Mouse (Mus musculus) bone marrow, adult 2 months (tissue): ENCODE data around the gene Retreg3. TPM values are rescaled to one million over a fixed set of nuclear protein-coding genes. Genes with fewer than 3 reads are reported as not detected.
A peak's percentile ranks its signal among the peaks of the same experiment; 100 is the strongest.

ENCODE experiments used
- H3K27ac ChIP-seq: fragments of 200-500 bp; 2 replicates; pipeline ENCODE4 v1.5.1; 2012; ENCODE audit warnings: low read depth, mild to moderate bottlenecking, control low read depth, inconsistent platforms, low read length; ENCODE audit not compliant: control insufficient read depth, poor library complexity, insufficient read depth
- H3K4me1 ChIP-seq: fragments of 200-500 bp; 2 replicates; pipeline ENCODE4 v1.6.1; 2011; ENCODE audit warnings: low read length; ENCODE audit not compliant: control insufficient read depth, insufficient read depth
- H3K4me3 ChIP-seq: fragments of 200-500 bp; replicated peaks from 2 replicates; pipeline ENCODE3; 2011; ENCODE audit warnings: mild to moderate bottlenecking, low read depth, low read length, control low read depth; ENCODE audit not compliant: control insufficient read depth
- CTCF ChIP-seq: fragments of 200-500 bp; IDR thresholded peaks from 2 replicates; pipeline ENCODE4 v1.5.1; 2011; ENCODE audit warnings: low read length, control low read depth; ENCODE audit not compliant: control insufficient read depth, insufficient read depth
- POLR2A ChIP-seq: fragments of 200-500 bp; IDR thresholded peaks from 2 replicates; pipeline ENCODE4 v1.6.1; 2011; ENCODE audit warnings: low read depth, mild to moderate bottlenecking, control low read depth, low read length, borderline replicate concordance; ENCODE audit not compliant: control insufficient read depth
- WGBS: fragments of 180-500 bp; shearing (Covaris S2); methylation state at CpG from one replicate; pipeline ENCODE4 v1.1.7; 2018; 5-methylcytosine and 5-hydroxymethylcytosine counted together
- polyA plus RNA-seq: library from polyadenylated mRNA; stranded (reverse); fragments of >200 nt; gene quantifications from 2 replicates; pipeline ENCODE4 v1.2.4, GENCODE M21; 2011; ENCODE audit warnings: low replicate concordance; ENCODE audit not compliant: missing spikeins, insufficient read depth, insufficient read length

Gene Retreg3
- polyA plus RNA-seq, 1 experiment, result 49.4 TPM

DNA sequence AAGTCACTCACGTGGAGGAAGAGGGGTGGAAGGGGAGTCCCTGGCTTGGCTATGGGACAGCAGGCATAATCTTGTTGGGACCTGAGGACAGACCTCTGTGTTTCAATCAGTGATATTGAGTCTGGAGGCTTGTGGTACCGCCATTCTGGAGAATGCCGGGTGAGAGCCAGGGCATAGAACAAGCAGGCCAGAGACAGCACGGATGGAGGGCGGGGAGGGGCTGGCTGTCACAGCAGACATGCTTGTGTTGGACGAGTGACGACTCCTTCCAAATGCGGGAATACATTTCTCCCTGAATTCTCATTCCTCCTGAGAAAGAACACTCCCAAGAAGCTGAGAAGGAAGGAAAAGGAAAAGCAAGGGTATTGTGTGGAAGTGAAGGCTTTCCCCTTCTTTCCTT lies 68.1 kb downstream of the Retreg3 start:
- TF ChIP-seq CTCF (no peak), POLR2A (no peak)
- H3K4me1 ChIP-seq, result peaks cover 4% of the 10 kb centered on the region
- H3K4me3 ChIP-seq, result no peak overlapping the region
- 87% methylated on average over 8 of the region's 8 CpGs for WGBS
- H3K27ac ChIP-seq, result no peak overlapping the region; the same call in 1 of the 2 replicates

DNA sequence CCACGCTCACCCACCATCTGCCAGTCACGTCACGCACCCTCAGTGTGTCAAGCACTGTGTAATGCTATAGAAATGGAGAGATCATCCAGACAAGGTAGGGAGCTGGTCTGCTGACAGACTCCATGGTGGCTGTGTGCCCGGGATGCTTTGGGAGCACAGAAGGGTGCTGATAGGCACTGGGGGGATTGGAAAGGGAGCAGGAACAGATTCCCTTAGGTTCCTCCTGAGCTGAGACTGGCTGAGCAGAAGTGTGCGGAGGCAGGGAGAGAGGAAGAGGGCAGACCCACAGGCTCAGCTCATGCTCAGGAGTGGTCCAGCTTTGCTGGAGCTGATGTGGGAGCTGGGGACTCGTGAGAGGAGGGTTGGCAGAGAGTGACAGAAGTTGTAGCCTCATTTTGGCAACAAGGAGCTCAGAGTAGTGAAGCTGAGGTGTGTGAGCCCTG lies 68.6 kb downstream of the Retreg3 start:
- Histone ChIP-seq H3K27ac (peak overlapping the region; percentile 32; the same call in 1 of the 2 replicates), H3K4me1 (peaks cover 4% of the 10 kb centered on the region), H3K4me3 (no peak overlapping the region)
- WGBS, result 90% methylated on average over 6 of the region's 6 CpGs
- TF ChIP-seq CTCF (no peak), POLR2A (no peak)

DNA sequence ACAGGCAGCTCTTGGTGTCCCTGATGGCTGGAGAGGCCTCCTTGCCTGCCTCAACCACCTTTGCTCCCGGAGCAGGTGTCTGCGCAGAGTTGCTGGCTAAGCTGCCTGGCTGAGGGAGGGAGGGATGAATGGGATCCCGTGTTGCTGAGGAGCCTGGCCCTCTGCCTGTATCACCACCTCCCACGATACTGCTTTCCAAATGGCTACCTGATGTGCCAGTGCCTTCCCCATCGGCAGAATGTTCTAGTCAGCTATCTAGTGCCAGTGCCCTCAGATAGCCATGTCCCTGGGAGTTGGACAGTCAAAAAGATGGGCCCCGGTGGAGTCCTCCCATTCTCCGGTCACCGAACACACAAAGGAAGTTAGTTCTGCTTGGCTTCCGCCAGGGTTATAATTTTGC lies 69.3 kb downstream of the Retreg3 start:
- peaks cover 4% of the 10 kb centered on the region for H3K4me1 ChIP-seq
- TF ChIP-seq CTCF (no peak), POLR2A (no peak)
- 90% methylated on average over 9 of the region's 9 CpGs for WGBS

DNA sequence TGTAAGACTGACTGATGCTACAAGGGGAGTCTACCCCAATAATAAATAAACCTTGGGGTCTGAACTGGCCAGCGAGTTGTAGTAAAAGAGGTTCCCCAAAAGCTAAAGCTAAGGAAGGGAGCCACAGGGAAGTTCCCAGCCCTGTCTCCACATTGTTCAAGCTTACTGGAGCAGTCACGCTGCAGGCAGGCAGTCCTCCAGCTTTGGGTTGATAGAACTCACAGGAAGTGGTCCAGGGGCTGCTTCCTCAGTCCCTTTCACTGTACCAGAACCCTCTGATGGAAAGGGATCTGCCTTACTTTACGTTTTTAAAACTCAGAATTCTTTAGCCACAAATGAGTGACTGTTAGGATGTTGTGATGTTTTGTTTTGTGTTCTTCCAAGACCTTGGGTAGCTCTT lies 72.2 kb downstream of the Retreg3 start:
- 48% methylated on average over 3 of the region's 3 CpGs for WGBS
- TF ChIP-seq CTCF, result no peak
- TF ChIP-seq POLR2A, result no peak
- H3K4me3 ChIP-seq, result no peak overlapping the region
- peaks cover 4% of the 10 kb centered on the region; the same call in 1 of the 2 replicates for H3K4me1 ChIP-seq
- H3K27ac ChIP-seq, result no peak overlapping the region

More for the DNA sequence above, 69.3 kb downstream of the Retreg3 start:
- Histone ChIP-seq H3K4me3 (no peak overlapping the region), H3K27ac (no peak overlapping the region)

DNA sequence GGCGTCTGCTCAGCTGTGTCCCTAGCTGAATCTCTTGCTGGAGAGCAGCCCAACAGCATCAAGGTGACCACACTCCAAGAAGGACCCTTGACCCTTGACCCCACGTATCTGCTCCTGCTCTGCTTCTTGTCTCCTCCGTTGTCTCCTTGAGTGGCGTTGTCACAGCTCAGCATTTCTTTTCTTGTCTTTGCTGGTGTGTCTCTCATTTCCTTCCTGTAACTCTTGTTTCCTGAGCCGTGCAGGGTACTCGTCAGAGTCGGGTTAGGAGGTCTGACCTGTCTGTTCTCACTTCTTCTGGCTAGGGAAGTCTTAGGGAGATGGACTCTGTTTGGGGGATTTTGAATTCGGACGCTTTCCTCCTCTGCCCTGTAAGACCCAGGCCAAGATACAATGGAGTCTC lies 73.3 kb downstream of the Retreg3 start:
- no peak overlapping the region for H3K4me3 ChIP-seq
- 25% methylated on average over 9 of the region's 9 CpGs for WGBS
- TF ChIP-seq POLR2A (no peak), CTCF (no peak)
- peaks cover 3% of the 10 kb centered on the region; the same call in 1 of the 2 replicates for H3K4me1 ChIP-seq
- no peak overlapping the region for H3K27ac ChIP-seq

Other genes starting within 250 kb of the Retreg3 start
- 21.4 and 60.0 TPM in 2 replicates for gene Stat3, start 180.4 kb downstream of the Retreg3 start, polyA plus RNA-seq
- gene Cavin1, start 149.0 kb downstream of the Retreg3 start, polyA plus RNA-seq, result 54.2 and 71.2 TPM in 2 replicates
- 44.9 and 61.5 TPM in 2 replicates for gene Atp6v0a1, start 110.4 kb downstream of the Retreg3 start, polyA plus RNA-seq
- gene Naglu, start 49.9 kb downstream of the Retreg3 start, polyA plus RNA-seq, result 3.4 and 5.6 TPM in 2 replicates
- gene Hsd17b1, start 41.5 kb downstream of the Retreg3 start, polyA plus RNA-seq, result 0.97 and 2.3 TPM in 2 replicates
- 11.2 and 25.5 TPM in 2 replicates for gene Coasy, start 37.3 kb downstream of the Retreg3 start, polyA plus RNA-seq
- 15.3 and 23.6 TPM in 2 replicates for gene Mlx, start 32.6 kb downstream of the Retreg3 start, polyA plus RNA-seq
- gene Psmc3ip, start 24.5 kb downstream of the Retreg3 start, polyA plus RNA-seq, result 12.6 and 14.3 TPM in 2 replicates
- 12.3 and 16.4 TPM in 2 replicates for gene Tubg1, start within 50 bp of the Retreg3 start, polyA plus RNA-seq
- gene Tubg2, start 36.0 kb upstream of the Retreg3 start, polyA plus RNA-seq, result 3.4 TPM in 1 of 2 replicates, not detected in the other
- 0.54 and 1.5 TPM in 2 replicates for gene Cntnap1, start 50.6 kb upstream of the Retreg3 start, polyA plus RNA-seq
- 2.0 and 2.1 TPM in 2 replicates for gene Plekhh3, start 51.5 kb upstream of the Retreg3 start, polyA plus RNA-seq
- gene Ccr10, start 55.5 kb upstream of the Retreg3 start, polyA plus RNA-seq, result not detected in 2 replicates
- gene Ezh1, start 106.6 kb upstream of the Retreg3 start, polyA plus RNA-seq, result 21.2 and 35.8 TPM in 2 replicates
- gene Ramp2, start 126.1 kb upstream of the Retreg3 start, polyA plus RNA-seq, result 4.6 and 4.8 TPM in 2 replicates
- 71.9 and 86.6 TPM in 2 replicates for gene Vps25, start 133.8 kb upstream of the Retreg3 start, polyA plus RNA-seq
- 5.5 and 19.8 TPM in 2 replicates for gene Wnk4, start 140.7 kb upstream of the Retreg3 start, polyA plus RNA-seq
- gene Cntd1, start 159.1 kb upstream of the Retreg3 start, polyA plus RNA-seq, result 1.3 and 2.2 TPM in 2 replicates
- gene Coa3, start 159.2 kb upstream of the Retreg3 start, polyA plus RNA-seq, result 34.2 and 61.9 TPM in 2 replicates
- 144 and 173 TPM in 2 replicates for gene Becn1, start 182.4 kb upstream of the Retreg3 start, polyA plus RNA-seq
- gene Psme3, start 196.3 kb upstream of the Retreg3 start, polyA plus RNA-seq, result 114 and 148 TPM in 2 replicates
- gene Aoc2, start 205.2 kb upstream of the Retreg3 start, polyA plus RNA-seq, result 11.0 and 12.4 TPM in 2 replicates
- 0.82 and 1.0 TPM in 2 replicates for gene Aoc3, start 210.7 kb upstream of the Retreg3 start, polyA plus RNA-seq
- gene G6pc, start 247.7 kb upstream of the Retreg3 start, polyA plus RNA-seq, result not detected in 2 replicates